Mouse (Mus musculus) ES-Bruce4 (cell line): ENCODE results near the gene Cadm2. TPM values are rescaled to one million over a fixed set of nuclear protein-coding genes. Genes with fewer than 3 reads are reported as not detected.

ENCODE experiments used
- H3K27ac ChIP-seq: 2 replicates; pipeline ENCODE4 v1.5.1; 2012; ENCODE audit warnings: low read length, inconsistent platforms; ENCODE audit not compliant: insufficient read depth
- H3K27me3 ChIP-seq: 2 replicates; pipeline ENCODE4 v1.6.1; 2012; ENCODE audit warnings: mild to moderate bottlenecking, low read length, inconsistent platforms; ENCODE audit not compliant: control insufficient read depth, poor library complexity, insufficient read depth, severe bottlenecking
- H3K36me3 ChIP-seq: 2 replicates; pipeline ENCODE4 v1.6.1; 2012; ENCODE audit warnings: inconsistent platforms, mild to moderate bottlenecking, low read length, moderate library complexity; ENCODE audit not compliant: control insufficient read depth, poor library complexity, insufficient read depth, severe bottlenecking
- H3K4me1 ChIP-seq: one replicate; pipeline ENCODE4 v1.8.1; 2011; ENCODE audit warnings: low read length; ENCODE audit not compliant: control insufficient read depth, insufficient read depth
- H3K4me3 ChIP-seq: 2 replicates; pipeline ENCODE4 v1.5.1; 2011; ENCODE audit warnings: low read depth, mild to moderate bottlenecking, low read length
- H3K9ac ChIP-seq: 2 replicates; pipeline ENCODE4 v1.6.1; 2012; ENCODE audit warnings: low read depth, mild to moderate bottlenecking, inconsistent platforms; ENCODE audit not compliant: poor library complexity, severe bottlenecking
- H3K9me3 ChIP-seq: replicated peaks from 2 replicates; pipeline ENCODE4 v1.6.1; 2012; ENCODE audit warnings: mild to moderate bottlenecking, low read length, inconsistent platforms; ENCODE audit not compliant: control insufficient read depth, poor library complexity, insufficient read depth, severe bottlenecking
- CTCF ChIP-seq: IDR thresholded peaks from one replicate; pipeline ENCODE4 v1.8.1; 2011; ENCODE audit warnings: low read depth, low read length
- EP300 ChIP-seq: IDR thresholded peaks from 2 replicates; pipeline ENCODE4 v1.6.1; 2011; ENCODE audit warnings: low read depth, low read length; ENCODE audit not compliant: insufficient read depth
- POLR2A ChIP-seq: IDR thresholded peaks from one replicate; pipeline ENCODE4 v1.8.1; 2011; ENCODE audit warnings: low read length; ENCODE audit not compliant: insufficient read depth
- polyA plus RNA-seq: library from polyadenylated mRNA; stranded (reverse); fragments of >200 nt; gene quantifications from 2 replicates; pipeline ENCODE4 v1.2.4, GENCODE M21; 2011; ENCODE audit warnings: low read depth; ENCODE audit not compliant: missing spikeins, insufficient read depth, insufficient read length

Gene Cadm2
- polyA plus RNA-seq, 1 experiment, result 1.6 TPM

DNA sequence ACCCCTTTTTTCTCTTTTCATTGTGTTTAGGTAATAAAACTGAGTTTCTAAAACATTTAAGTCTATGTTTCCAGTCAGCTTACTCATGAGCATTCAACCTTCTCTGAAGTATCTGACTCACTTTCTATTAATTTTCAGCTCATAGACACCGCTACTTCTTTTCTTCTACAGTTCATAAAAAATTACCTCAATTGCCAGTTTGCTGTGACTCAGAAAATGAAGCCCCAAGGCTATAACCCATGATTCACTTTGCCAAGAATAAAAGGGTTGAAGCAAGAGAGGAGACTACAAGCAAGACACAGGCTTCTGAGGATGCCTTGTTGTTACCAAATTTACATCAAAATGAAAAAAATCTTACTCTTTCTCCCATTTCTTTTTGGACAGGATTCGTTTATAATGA is 698.0 kb downstream of the Cadm2 start:
- no peaks in the 10 kb centered on the region for H3K27me3 ChIP-seq
- no peak overlapping the region for H3K4me3 ChIP-seq
- H3K36me3 ChIP-seq, result no peaks in the 10 kb centered on the region
- TF ChIP-seq POLR2A (no peak), EP300 (no peak), CTCF (no peak)
- H3K9ac ChIP-seq, result no peak overlapping the region
- no peaks in the 10 kb centered on the region for H3K9me3 ChIP-seq
- no peaks in the 10 kb centered on the region for H3K4me1 ChIP-seq
- no peak overlapping the region for H3K27ac ChIP-seq

DNA sequence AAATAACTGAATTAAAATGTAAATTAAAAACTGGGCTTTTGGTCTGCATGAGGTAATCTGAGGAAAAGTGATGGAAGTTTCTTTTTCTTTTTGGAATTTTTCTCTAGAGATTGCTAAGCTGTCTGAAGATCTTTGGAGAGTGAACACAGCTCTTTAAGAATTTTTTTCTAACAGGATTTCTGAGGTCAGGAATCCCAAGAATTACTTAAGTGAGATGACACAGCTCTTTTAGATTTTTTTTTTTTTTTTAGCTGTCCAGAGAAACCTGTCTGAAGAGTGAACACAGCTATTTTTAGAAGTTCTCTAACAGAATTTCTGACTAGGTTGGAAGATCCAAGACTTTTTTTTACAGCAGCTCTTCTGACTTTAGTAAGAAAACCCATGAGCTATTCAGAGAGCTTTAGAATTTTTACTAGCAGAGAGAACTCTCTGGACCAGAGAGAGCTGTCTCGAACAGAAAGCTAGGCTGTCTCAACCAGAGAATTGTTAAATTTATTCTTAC is 699.2 kb downstream of the Cadm2 start:
- Histone ChIP-seq H3K9me3 (no peaks in the 10 kb centered on the region), H3K9ac (no peak overlapping the region), H3K27ac (no peak overlapping the region), H3K36me3 (no peaks in the 10 kb centered on the region), H3K4me1 (no peaks in the 10 kb centered on the region), H3K27me3 (no peaks in the 10 kb centered on the region), H3K4me3 (no peak overlapping the region)
- TF ChIP-seq POLR2A (no peak), CTCF (no peak), EP300 (no peak)

DNA sequence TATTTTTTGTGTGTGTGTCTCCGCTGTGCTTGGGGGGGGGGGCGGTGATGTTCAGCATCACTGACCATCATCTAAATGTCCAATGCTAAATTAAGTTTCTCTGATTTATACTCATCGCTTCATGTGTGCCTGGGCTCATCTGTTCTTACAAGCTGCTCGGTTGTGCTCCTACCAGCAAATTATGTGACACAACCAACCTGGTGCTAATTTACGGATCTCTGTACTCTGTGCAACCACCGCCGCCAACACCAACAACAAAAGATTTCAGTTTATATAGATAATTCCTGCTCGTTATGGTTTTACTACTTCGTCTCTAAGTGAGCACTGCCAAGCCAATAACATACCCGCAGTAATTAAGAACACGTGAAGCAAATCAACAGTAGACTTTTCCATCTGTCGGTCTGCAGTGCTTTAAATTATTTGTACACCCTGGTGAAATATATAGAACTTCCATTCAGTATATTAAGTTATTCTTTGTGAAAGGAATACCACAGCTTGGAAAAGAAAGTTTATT is 700.8 kb downstream of the Cadm2 start:
- no peak for TF ChIP-seq CTCF
- H3K36me3 ChIP-seq, result no peaks in the 10 kb centered on the region
- H3K4me3 ChIP-seq, result no peak overlapping the region
- H3K4me1 ChIP-seq, result no peaks in the 10 kb centered on the region
- no peaks in the 10 kb centered on the region for H3K27me3 ChIP-seq
- no peak overlapping the region for H3K27ac ChIP-seq
- H3K9me3 ChIP-seq, result no peaks in the 10 kb centered on the region
- no peak overlapping the region for H3K9ac ChIP-seq

DNA sequence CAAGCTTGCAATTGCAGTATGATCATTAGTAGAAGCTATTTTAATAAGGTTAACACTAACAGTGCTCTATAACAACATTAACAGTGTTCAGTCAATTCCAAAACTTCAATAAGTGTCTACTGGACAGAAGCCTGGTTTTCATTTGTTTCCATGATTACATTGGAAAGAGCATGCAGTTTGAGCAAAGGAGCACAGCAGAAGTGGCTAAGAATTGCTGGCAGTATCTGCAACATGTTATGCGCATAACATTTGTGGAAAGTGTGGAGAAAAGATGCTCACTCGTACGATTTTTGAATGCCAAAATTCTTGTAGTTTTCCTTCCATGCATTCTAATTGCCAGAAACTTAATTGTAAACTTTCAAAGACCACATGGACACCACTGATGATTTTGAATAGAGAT is 718.9 kb downstream of the Cadm2 start:
- Histone ChIP-seq H3K27me3 (no peaks in the 10 kb centered on the region), H3K9me3 (no peaks in the 10 kb centered on the region), H3K36me3 (no peaks in the 10 kb centered on the region), H3K4me1 (no peaks in the 10 kb centered on the region), H3K27ac (no peak overlapping the region), H3K4me3 (no peak overlapping the region), H3K9ac (no peak overlapping the region)
- TF ChIP-seq CTCF, result no peak
- TF ChIP-seq POLR2A, result no peak
- no peak for TF ChIP-seq EP300

DNA sequence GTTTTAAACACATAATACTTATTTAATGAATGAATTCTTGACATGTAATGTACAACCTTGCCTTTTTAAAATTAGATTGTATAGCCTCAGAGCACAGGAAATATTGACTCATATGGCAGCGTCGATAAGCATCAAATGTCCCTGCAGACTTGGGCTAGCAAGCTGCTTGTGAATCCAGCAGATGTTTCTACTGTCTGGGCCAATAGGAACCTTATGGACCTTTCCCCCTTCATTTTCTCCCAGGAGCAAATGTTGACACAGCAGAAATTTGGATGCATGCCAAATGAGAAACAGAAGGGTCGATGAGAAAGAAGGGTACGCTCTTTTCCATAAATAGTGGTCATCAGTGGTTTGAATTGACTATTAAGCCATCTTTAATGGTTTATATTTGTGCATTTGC is 720.0 kb downstream of the Cadm2 start:
- no peaks in the 10 kb centered on the region for H3K36me3 ChIP-seq
- TF ChIP-seq CTCF (no peak), POLR2A (no peak), EP300 (no peak)
- H3K4me1 ChIP-seq, result no peaks in the 10 kb centered on the region
- H3K4me3 ChIP-seq, result no peak overlapping the region
- no peak overlapping the region for H3K9ac ChIP-seq
- H3K27me3 ChIP-seq, result no peaks in the 10 kb centered on the region
- H3K9me3 ChIP-seq, result no peaks in the 10 kb centered on the region
- no peak overlapping the region for H3K27ac ChIP-seq

DNA sequence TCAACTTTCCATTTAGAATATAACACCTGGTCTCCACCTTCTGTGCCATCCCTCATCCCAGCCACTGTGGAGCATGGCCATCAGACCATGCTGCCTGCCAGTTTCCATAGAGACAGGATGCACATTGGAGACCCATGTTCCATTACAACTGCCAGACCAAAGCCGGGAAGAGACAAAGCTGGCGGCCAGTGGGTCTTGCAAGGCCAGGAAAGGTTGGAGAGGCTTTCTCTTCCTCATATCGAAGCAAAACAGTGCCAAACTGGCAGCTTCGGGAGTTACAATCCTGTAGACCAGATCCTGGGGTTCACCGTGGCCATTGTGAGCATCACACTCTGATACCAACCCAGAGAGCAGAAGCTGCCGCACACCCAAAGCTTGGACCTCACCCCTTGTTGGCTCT is 728.3 kb downstream of the Cadm2 start:
- H3K27ac ChIP-seq, result no peak overlapping the region
- no peak overlapping the region for H3K9ac ChIP-seq
- H3K36me3 ChIP-seq, result no peaks in the 10 kb centered on the region
- TF ChIP-seq CTCF, result no peak
- no peak for TF ChIP-seq EP300
- TF ChIP-seq POLR2A, result no peak
- no peaks in the 10 kb centered on the region for H3K27me3 ChIP-seq
- no peak overlapping the region for H3K4me3 ChIP-seq
- H3K9me3 ChIP-seq, result no peaks in the 10 kb centered on the region
- H3K4me1 ChIP-seq, result no peaks in the 10 kb centered on the region
